Mouse (Mus musculus) small intestine, adult 2 months (tissue): ENCODE data around the gene Jagn1. TPM values are rescaled to one million over a fixed set of nuclear protein-coding genes. Genes with fewer than 3 reads are reported as not detected.

Source experiments
- H3K27ac ChIP-seq: fragments of 200-500 bp; 2 replicates; pipeline ENCODE4 v1.5.1; 2012; ENCODE audit warnings: low read depth, low read length, control low read depth, inconsistent platforms; ENCODE audit not compliant: insufficient read depth
- H3K27me3 ChIP-seq: fragments of 200-500 bp; 2 replicates; pipeline ENCODE4 v1.6.1; 2012; ENCODE audit warnings: mild to moderate bottlenecking, moderate library complexity, low read length, inconsistent platforms; ENCODE audit not compliant: control insufficient read depth, insufficient read depth
- H3K36me3 ChIP-seq: fragments of 200-500 bp; 2 replicates; pipeline ENCODE4 v1.6.1; 2012; ENCODE audit warnings: mild to moderate bottlenecking, low read length, control low read depth, inconsistent platforms; ENCODE audit not compliant: control insufficient read depth, insufficient read depth
- H3K4me1 ChIP-seq: fragments of 200-500 bp; 2 replicates; pipeline ENCODE4 v1.6.1; 2012; ENCODE audit warnings: low read length, inconsistent platforms, mixed read lengths; ENCODE audit not compliant: control insufficient read depth, insufficient read depth, insufficient read length
- H3K4me3 ChIP-seq: fragments of 200-500 bp; 2 replicates; pipeline ENCODE4 v1.5.1; 2012; ENCODE audit warnings: low read depth, mild to moderate bottlenecking, control low read depth, inconsistent platforms, low read length, moderate library complexity
- CTCF ChIP-seq: fragments of 200-500 bp; IDR thresholded peaks from 2 replicates; pipeline ENCODE4 v1.5.1; 2012; ENCODE audit warnings: low read depth, mild to moderate bottlenecking, control low read depth, inconsistent platforms, low read length, moderate library complexity, mixed read lengths; ENCODE audit not compliant: insufficient replicate concordance, insufficient read length; ENCODE audit errors: extremely low read depth
- POLR2A ChIP-seq: fragments of 200-500 bp; IDR thresholded peaks from 2 replicates; pipeline ENCODE4 v1.6.1; 2012; ENCODE audit warnings: low read depth, mild to moderate bottlenecking, control low read depth, inconsistent platforms, low read length, moderate library complexity
- WGBS: fragments of 180-500 bp; shearing (Covaris S2); methylation state at CpG from one replicate; pipeline ENCODE4 v1.1.7; 2018; 5-methylcytosine and 5-hydroxymethylcytosine counted together
- polyA plus RNA-seq: library from polyadenylated mRNA; depleted of rRNA; stranded (reverse); fragments of >200 nt; gene quantifications from 2 replicates; pipeline ENCODE4 v1.2.3, GENCODE M21; 2012

Gene Jagn1
- polyA plus RNA-seq, 1 experiment: 39.4 TPM

DNA sequence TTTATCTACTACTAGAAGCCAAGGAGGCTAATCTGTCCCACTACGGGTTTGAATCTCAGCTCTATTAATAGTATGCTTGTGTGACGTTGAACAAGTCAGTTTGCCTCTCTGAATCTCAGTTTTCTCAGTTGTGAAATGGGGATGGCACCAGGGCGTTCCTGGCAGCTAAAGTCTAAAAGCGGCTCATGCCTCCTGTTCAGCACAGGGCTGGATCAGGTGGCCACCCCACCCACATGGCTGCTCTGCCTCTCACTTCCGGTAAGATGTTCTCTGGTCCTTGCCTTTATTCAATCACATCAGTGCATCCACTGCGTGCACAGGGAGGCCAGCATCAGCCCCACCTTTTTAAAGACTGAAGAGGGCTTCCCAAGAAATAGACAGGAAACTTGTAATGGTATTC lies 36.9 kb upstream of the Jagn1 start:
- H3K4me1 ChIP-seq: peaks cover 2% of the 10 kb centered on the region; the same call in 1 of the 2 replicates
- TF ChIP-seq CTCF: no peak
- TF ChIP-seq POLR2A: no peak
- H3K27me3 ChIP-seq: no peaks in the 10 kb centered on the region
- H3K4me3 ChIP-seq: no peak overlapping the region
- H3K27ac ChIP-seq: no peak overlapping the region
- peaks cover 24% of the 10 kb centered on the region for H3K36me3 ChIP-seq
- WGBS: 80% methylated on average over 6 of the region's 6 CpGs

DNA sequence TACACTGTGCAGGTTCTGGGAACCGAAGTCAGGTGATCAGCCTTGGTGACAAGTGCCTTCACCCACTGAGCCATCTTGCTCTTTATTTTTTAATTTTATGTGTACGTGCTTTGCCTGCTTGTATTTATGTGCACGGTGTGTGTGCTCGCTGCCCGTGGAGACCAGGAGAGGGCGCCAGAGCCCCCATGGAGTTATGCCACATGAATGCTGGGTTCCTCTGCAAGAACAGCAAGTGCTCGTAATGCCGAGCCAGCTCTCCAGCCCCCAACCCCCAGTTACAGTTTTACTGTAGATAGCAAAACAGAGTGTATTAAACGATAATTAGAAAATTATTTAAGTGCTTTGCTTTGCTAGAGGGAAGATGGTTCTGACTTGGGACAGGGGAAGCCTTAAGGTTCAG lies 35.7 kb upstream of the Jagn1 start:
- WGBS: 89% methylated on average over 9 of the region's 9 CpGs
- no peak overlapping the region for H3K27ac ChIP-seq
- peaks cover 23% of the 10 kb centered on the region for H3K36me3 ChIP-seq
- TF ChIP-seq CTCF: 0 out of 2 replicates have a peak, but pooled peaks have one; percentile 17
- TF ChIP-seq POLR2A: no peak
- peaks cover 2% of the 10 kb centered on the region; the same call in 1 of the 2 replicates for H3K4me1 ChIP-seq
- H3K27me3 ChIP-seq: no peaks in the 10 kb centered on the region
- H3K4me3 ChIP-seq: no peak overlapping the region

DNA sequence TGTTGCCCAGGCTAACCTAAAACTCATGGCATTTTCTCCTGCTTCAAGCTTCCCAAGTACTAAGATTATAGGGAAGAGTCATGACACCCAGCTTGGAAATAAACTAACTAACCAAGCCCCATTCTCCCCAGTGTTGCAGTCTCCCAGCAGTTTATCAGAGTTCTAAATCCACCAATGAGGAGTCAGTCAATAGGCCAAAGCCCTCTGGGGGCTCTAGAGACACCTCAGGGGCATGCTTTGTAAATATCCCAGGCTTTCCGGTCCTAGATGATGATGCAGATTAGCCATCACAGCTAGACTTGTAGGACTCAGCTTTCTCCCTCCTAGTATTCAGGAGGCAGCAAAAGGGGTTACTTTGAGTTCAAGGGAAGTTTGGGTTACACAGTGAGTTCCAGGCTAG lies 32.4 kb upstream of the Jagn1 start:
- TF ChIP-seq CTCF (no peak), POLR2A (no peak)
- H3K4me3 ChIP-seq: no peak overlapping the region
- no peak overlapping the region for H3K27ac ChIP-seq
- H3K27me3 ChIP-seq: no peaks in the 10 kb centered on the region
- H3K36me3 ChIP-seq: peaks cover 24% of the 10 kb centered on the region
- WGBS: 84% methylated on average over 1 of the region's 1 CpGs
- no peaks in the 10 kb centered on the region for H3K4me1 ChIP-seq

DNA sequence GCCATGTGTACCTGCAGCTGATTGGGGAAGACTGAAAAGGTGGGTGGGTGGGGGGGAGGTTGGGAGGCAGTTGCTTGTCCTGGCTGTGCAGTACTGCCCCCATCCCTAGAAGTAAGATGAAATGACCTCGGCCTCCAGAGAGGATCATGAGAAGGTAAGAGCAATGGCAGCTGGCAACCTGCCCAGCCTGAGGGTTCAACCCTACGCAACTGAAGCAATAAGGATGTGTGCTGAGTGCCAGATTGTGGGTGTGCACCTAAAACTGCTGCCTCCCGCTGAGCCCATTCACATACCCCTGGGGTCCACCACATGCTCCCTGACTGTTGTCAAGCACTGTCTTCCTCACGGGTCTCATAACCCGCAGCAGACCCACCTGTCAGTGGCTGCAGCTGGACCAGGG lies 26.0 kb upstream of the Jagn1 start:
- Histone ChIP-seq H3K27me3 (no peaks in the 10 kb centered on the region), H3K27ac (no peak overlapping the region), H3K36me3 (peaks cover 4% of the 10 kb centered on the region; the same call in 1 of the 2 replicates), H3K4me3 (no peak overlapping the region), H3K4me1 (peaks cover 8% of the 10 kb centered on the region)
- TF ChIP-seq POLR2A (no peak), CTCF (no peak)
- 37% methylated on average over 5 of the region's 5 CpGs for WGBS

DNA sequence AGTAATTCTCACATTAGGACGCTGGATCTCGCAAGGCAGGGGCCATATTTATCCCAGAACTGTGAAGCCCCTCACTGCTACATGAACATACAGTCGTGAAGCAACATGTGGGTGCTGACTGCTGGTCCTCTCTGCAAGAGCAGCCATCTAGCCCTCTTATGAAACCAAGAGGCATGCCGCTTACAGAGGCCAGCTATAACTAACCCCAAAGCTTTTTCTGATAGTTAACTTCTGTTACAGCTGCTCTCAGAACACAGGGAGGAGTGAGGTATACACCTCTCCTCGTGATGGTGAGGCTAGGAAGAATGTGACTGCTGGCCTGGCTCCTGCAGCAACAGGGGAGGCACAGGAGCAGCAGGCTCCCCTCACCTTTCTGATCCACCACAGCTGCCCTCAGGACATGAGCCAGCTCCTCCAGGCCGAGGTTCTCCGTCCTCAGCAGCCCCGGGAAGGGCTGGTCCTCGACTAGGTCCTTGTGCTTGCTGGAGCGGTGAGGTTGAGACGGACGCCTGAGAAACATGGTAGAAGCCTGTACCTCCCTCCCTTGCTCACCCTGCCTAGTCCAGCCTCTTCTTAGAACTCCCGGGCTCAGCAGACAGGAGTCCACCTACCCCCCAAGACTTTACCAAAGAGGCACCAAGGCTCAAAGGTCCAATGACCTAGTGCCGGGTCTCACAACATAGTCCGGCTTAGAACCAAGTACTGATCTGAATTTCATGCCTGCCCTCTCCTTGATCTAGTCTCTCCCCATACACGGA lies 23.7 kb upstream of the Jagn1 start:
- TF ChIP-seq CTCF: no peak
- no peak for TF ChIP-seq POLR2A
- H3K27me3 ChIP-seq: no peaks in the 10 kb centered on the region
- H3K36me3 ChIP-seq: peaks cover 4% of the 10 kb centered on the region; the same call in 1 of the 2 replicates
- H3K27ac ChIP-seq: peak overlapping the region; percentile 32
- peak overlapping the region; percentile 78 for H3K4me3 ChIP-seq
- peaks cover 8% of the 10 kb centered on the region for H3K4me1 ChIP-seq
- 8% methylated on average over 16 of the region's 16 CpGs for WGBS

DNA sequence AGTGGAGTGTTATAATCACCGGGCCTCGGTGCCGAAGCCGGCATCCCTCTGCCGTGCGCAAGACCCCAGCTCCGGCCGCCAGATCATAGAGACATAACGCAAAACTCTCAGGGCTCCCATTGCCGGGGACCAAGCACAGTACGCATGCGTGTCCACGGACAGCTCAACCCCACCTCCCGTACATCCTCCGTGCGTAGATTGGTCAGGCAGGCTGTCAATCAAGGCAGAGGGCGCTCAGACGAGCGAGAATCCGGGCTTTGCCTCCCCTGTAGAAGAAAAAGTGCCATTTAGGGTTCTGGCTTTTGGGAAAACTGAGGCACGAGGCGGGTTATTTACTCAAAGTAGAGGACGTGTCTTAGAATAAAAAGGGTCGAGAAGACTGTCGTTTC lies 23.2 kb upstream of the Jagn1 start, which contains the start of gene Rpusd3:
Gene Rpusd3, minus strand, starts transcription at position 142 of the 389 bp plus-strand sequence.
- Histone ChIP-seq H3K27me3 (no peaks in the 10 kb centered on the region), H3K36me3 (peaks cover 4% of the 10 kb centered on the region; the same call in 1 of the 2 replicates), H3K4me3 (peak within 1 kb of the TSS; percentile 78), H3K27ac (peak within 1 kb of the TSS; percentile 32), H3K4me1 (peaks cover 8% of the 10 kb centered on the region)
- TF ChIP-seq CTCF (no peak), POLR2A (peak; percentile 51; the same call in 1 of the 2 replicates)
- WGBS: under 1% methylated on average over 25 of the region's 25 CpGs

DNA sequence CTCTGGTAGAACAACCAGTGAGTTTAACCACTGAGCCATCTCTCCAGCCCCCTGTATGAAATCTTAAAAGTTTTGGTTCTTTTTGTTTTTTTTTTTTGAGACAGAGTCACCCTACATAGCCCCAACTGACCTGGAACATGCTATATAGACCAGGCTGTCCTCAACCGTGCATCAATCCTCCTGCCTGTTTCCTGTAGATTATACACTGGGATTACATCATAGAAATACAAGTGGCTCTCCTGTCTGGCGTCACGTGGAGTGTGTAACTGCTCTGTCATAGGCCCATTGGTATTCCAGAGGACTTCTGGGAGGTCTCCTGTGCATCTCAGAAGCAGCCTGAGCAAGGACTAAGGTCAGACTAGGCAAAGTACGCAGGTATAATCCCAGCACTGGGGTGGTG lies 19.4 kb upstream of the Jagn1 start:
- no peak overlapping the region for H3K4me3 ChIP-seq
- H3K4me1 ChIP-seq: peaks cover 5% of the 10 kb centered on the region; the same call in 1 of the 2 replicates
- 64% methylated on average over 4 of the region's 4 CpGs for WGBS
- H3K27me3 ChIP-seq: no peaks in the 10 kb centered on the region
- H3K36me3 ChIP-seq: peaks cover 4% of the 10 kb centered on the region; the same call in 1 of the 2 replicates
- no peak overlapping the region for H3K27ac ChIP-seq
- TF ChIP-seq POLR2A (no peak), CTCF (no peak)

DNA sequence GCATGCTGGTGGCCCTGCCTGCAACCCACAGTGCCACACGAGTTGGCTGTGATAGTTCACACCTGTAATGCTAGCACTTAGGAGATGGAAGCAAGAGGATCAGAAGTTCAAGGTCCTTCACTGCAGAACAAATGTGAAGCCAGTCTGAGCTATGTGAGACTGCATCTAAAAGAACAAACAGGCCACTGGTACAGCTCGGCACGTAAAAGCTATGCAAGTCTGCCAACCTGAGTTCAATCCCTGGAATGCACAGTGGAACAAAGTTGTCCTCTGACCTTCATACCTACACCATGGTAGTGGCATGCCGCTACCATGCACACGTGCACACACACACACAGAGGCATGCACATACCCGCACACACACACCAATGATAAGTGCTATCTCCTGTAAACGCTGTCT lies 18.2 kb upstream of the Jagn1 start:
- 73% methylated on average over 7 of the region's 7 CpGs for WGBS
- Histone ChIP-seq H3K27me3 (no peaks in the 10 kb centered on the region), H3K27ac (no peak overlapping the region), H3K36me3 (peaks cover 4% of the 10 kb centered on the region; the same call in 1 of the 2 replicates), H3K4me1 (no peaks in the 10 kb centered on the region), H3K4me3 (no peak overlapping the region)
- TF ChIP-seq POLR2A: no peak
- TF ChIP-seq CTCF: no peak
